Mouse (Mus musculus) testis, adult 2 months (tissue): Measurements from ENCODE around the gene Por.

Source experiments
- CTCF ChIP-seq: fragments of 200-500 bp; IDR thresholded peaks from 2 replicates; pipeline ENCODE4 v1.5.1; 2012; ENCODE audit warnings: low read depth, mild to moderate bottlenecking, inconsistent platforms, low read length, moderate library complexity; ENCODE audit not compliant: control insufficient read depth, insufficient read depth, insufficient replicate concordance
- POLR2A ChIP-seq: fragments of 200-500 bp; IDR thresholded peaks from 2 replicates; pipeline ENCODE4 v1.6.1; 2012; ENCODE audit warnings: low read depth, mild to moderate bottlenecking, inconsistent platforms, low read length, moderate library complexity; ENCODE audit not compliant: control insufficient read depth

DNA sequence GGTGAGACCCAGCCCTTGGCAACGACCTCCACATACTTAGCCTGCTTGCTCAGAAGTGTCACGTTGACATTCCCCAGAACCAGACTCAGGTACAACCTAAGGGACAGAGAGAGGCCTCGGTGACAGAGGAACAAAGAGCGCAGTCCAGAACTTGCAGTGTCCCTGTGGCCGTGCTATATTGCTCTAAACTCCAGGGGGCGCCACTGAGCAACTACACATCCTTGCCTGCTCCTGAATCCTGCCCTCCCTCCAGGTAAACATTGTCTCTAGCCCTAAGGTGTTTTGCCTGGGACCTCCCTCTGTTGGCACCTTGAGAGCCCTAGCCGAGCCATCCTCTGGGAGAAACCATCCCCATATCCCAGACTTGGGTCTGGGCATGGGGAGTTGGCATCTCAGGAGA is 67.3 kb downstream of the Por start:
- TF ChIP-seq CTCF (peak; percentile 88; the same call in 1 of the 2 replicates), POLR2A (no peak)
